Mouse (Mus musculus): ENCODE measurements at regions not wholly inside any gene's neighbourhood (a gene's known extent, or its start where the extent isn't known, plus 50 kb on each side); places are given as distances from the start of the nearest gene placed in this dataset.

GRCm38 (mm10) chr13:16646056-16646455 is 634.4 kb downstream of the Inhba start:
- TF ChIP-seq CTCF (IDR thresholded peaks at IDR 0.05; ENCODE audit: extremely low read depth, insufficient read depth, low read length): no peak
- TF ChIP-seq POLR2A (IDR thresholded peaks at IDR 0.05; ENCODE audit: extremely low read depth, insufficient read depth, low read length): no peak
